Mouse (Mus musculus) hindbrain, embryonic 11.5 days (tissue): ENCODE results near the gene Gm10309. TPM values are rescaled to one million over a fixed set of nuclear protein-coding genes. Genes with fewer than 3 reads are reported as not detected.

Experiments
- ATAC-seq: fragments of 200-750 bp; cut with Nextera tagmentation; 2 replicates; pipeline ENCODE4 v1.8.0; 2017; ENCODE audit warnings: mild to moderate bottlenecking, moderate TSS enrichment, moderate library complexity; ENCODE audit not compliant: low FRiP score
- DNase-seq: peaks from one replicate; pipeline ENCODE4 v3.0.0-alpha.2; 2015; ENCODE audit warnings: low spot score
- H3K27ac ChIP-seq: fragments of 300-500 bp; sonication (generic); 2 replicates; pipeline ENCODE4 v1.5.1; 2014; ENCODE audit warnings: mild to moderate bottlenecking, low read depth, low read length
- H3K27me3 ChIP-seq: fragments of 300-500 bp; sonication (generic); 2 replicates; pipeline ENCODE4 v1.6.1; 2014; ENCODE audit warnings: mild to moderate bottlenecking, low read length, moderate library complexity, mixed read lengths; ENCODE audit not compliant: control insufficient read depth, insufficient read depth
- H3K36me3 ChIP-seq: fragments of 300-500 bp; sonication (generic); 2 replicates; pipeline ENCODE4 v1.6.1; 2014; ENCODE audit warnings: mild to moderate bottlenecking, low read length, moderate library complexity, mixed read lengths; ENCODE audit not compliant: control insufficient read depth, insufficient read depth
- H3K4me1 ChIP-seq: fragments of 300-500 bp; sonication (generic); replicated peaks from 2 replicates; pipeline ENCODE4 v1.6.1; 2014; ENCODE audit warnings: low read length, mixed read lengths; ENCODE audit not compliant: control insufficient read depth, insufficient read depth
- H3K4me2 ChIP-seq: fragments of 300-500 bp; sonication (generic); replicated peaks from 2 replicates; pipeline ENCODE4 v1.6.1; 2014; ENCODE audit warnings: mild to moderate bottlenecking, low read depth, low read length
- H3K4me3 ChIP-seq: fragments of 300-500 bp; sonication (generic); 2 replicates; pipeline ENCODE4 v1.5.1; 2014; ENCODE audit warnings: low read depth, low read length
- H3K9ac ChIP-seq: fragments of 300-500 bp; sonication (generic); 2 replicates; pipeline ENCODE4 v1.6.1; 2014; ENCODE audit warnings: low read depth, low read length
- H3K9me3 ChIP-seq: fragments of 300-500 bp; sonication (generic); 2 replicates; pipeline ENCODE4 v1.6.1; 2016; ENCODE audit warnings: low read length; ENCODE audit not compliant: control insufficient read depth
- WGBS: fragments of 180-500 bp; shearing (Covaris S2); extraction: QIAGEN DNeasy Blood & Tissue Kit; methylation state at CpG from one replicate; pipeline ENCODE4 v1.1.7; 2014; 5-methylcytosine and 5-hydroxymethylcytosine counted together
- polyA plus RNA-seq: library from polyadenylated mRNA; unstranded; fragments of >200 nt; fragmentation: Nextera tagmentation; extraction: Ambion mirVana; gene quantifications from 2 replicates; pipeline ENCODE4 v1.2.1, GENCODE M21; 2014

The Gm10309 gene
- polyA plus RNA-seq, 1 experiment from 2014 or later: 0.25 TPM

DNA sequence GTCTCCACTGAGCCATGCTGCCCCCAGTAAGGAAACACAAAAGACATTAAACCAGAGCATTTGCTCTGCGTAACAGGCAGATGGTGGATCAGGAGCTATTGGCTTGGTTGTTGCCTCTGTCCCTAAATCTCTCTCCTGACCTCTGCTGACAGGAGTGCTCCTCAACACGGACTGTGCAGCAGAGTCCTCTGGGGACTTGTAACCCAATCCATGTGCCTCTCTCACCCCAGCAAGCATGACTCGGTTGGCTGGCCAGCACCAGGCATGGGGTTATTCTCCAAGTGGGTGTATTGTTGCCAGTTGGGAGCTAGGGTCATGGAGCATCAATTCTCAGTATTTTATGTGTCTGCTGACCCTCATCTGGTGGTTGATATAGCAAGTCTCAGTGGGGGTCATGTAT lies 41.7 kb downstream of the Gm10309 start:
- 55% methylated on average over 3 of the region's 3 CpGs for WGBS
- no peaks in the 10 kb centered on the region for H3K27me3 ChIP-seq

DNA sequence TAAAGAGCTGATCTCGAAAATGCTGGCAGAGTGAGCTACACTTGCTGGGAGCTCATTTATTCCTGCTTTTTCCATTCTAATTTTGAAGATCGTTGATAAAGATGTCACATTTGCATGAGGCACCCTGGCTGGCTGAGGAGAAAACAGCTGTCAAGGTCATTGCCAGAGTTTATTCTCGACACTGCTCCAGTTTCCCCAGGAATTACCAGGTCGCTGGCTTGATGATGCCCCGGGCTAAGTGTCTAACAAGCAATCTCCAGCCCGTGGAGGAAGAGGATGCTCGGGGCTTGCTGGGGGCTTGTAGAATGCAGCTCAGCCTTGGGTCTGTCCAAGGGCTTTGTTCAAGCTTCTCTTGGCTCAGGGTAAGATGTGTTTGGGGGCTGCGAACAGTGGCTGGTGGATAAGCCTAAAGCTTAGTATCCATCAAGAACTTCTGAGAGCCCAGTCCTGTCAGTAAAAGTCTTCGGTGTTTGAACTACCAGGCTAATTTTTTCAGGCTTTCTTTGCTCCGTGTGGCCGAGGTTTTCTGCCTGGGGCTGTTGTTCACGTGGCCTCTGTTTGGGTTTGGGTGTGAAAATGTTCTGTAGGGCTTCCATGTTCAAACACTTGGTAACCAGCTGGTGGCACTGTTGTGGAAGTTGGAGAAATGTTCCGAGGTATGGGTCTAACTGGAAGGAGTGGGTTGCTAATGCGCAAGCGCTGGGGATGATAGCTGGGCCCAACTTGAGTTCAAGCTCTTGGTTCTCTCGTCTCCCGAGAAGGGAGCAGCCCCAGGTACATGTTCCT lies 44.2 kb downstream of the Gm10309 start:
- no peak overlapping the region for H3K27ac ChIP-seq
- no peak overlapping the region for H3K4me3 ChIP-seq
- WGBS: 79% methylated on average over 17 of the region's 17 CpGs
- ATAC-seq: no peak
- H3K4me1 ChIP-seq: no peaks in the 10 kb centered on the region; the same call in 1 of the 2 replicates
- H3K9ac ChIP-seq: no peak overlapping the region
- no peaks in the 10 kb centered on the region for H3K36me3 ChIP-seq
- no peak for DNase-seq
- H3K9me3 ChIP-seq: no peaks in the 10 kb centered on the region
- H3K4me2 ChIP-seq: no peak overlapping the region
- no peaks in the 10 kb centered on the region for H3K27me3 ChIP-seq

More for the DNA sequence above, 41.7 kb downstream of the Gm10309 start:
- no peak overlapping the region for H3K9ac ChIP-seq
- H3K4me2 ChIP-seq: no peak overlapping the region
- DNase-seq: no peak
- no peak overlapping the region for H3K4me3 ChIP-seq
- no peak overlapping the region for H3K27ac ChIP-seq
- no peaks in the 10 kb centered on the region; the same call in 1 of the 2 replicates for H3K4me1 ChIP-seq
- ATAC-seq: no peak
- no peaks in the 10 kb centered on the region for H3K9me3 ChIP-seq
- H3K36me3 ChIP-seq: no peaks in the 10 kb centered on the region

DNA sequence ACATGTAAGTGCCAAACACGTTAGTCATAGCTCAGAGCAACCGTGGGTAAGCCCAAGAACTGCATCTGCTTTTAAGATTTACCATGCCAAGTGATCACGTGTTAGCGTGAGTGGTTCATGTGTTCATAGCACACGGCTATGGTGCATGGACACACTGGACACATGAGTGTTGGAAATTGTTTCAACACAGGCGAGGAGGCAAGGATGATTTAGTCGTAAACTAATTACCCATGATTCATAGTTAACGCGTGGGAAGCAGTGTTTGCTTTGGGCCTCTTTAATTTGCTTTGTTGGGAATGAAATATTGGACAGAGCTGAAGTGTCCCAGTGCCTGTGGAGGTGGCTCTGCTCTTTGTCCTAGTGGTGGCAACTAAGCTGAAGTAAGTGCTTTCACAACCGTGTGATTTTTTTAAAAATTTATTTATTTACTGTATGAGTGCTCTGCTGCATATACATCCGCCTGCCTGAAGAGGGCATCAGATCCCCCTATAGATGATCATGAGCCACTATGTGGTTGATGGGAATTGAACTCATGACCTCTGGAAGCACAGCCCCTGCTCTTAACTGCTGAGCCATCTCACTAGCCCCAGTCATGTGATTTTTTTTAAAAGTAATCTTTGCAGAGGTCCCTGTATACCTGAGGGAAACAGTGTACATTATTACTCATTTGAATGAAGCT lies 46.6 kb downstream of the Gm10309 start:
- 82% methylated on average over 11 of the region's 11 CpGs for WGBS
- H3K4me3 ChIP-seq: no peak overlapping the region
- no peak for DNase-seq
- no peaks in the 10 kb centered on the region for H3K36me3 ChIP-seq
- no peak for ATAC-seq
- H3K9me3 ChIP-seq: no peaks in the 10 kb centered on the region
- H3K4me1 ChIP-seq: no peaks in the 10 kb centered on the region
- no peak overlapping the region for H3K9ac ChIP-seq
- H3K4me2 ChIP-seq: no peak overlapping the region
- H3K27me3 ChIP-seq: no peaks in the 10 kb centered on the region
- H3K27ac ChIP-seq: no peak overlapping the region

DNA sequence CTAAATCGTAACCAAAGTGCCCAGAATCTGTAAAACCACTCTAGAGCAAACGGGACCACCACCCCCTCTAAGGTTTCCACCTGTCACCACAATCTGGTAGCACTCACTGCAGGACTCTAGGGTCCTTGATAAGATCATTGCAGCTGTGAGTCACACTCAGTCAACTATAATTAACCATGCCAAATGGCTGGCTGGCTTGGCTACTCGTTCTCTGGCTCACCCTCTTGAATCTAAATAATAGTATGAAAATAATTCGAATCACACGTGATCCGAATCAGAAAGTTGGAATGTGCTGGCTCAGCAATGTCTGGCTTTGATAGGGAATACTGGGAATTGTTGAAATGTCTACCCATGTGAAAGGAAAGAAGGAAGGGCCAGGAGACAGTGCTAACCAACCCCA lies 48.5 kb downstream of the Gm10309 start:
- H3K36me3 ChIP-seq: no peaks in the 10 kb centered on the region
- H3K27ac ChIP-seq: no peak overlapping the region
- H3K9ac ChIP-seq: no peak overlapping the region
- 78% methylated on average over 6 of the region's 6 CpGs for WGBS
- no peaks in the 10 kb centered on the region for H3K4me1 ChIP-seq
- ATAC-seq (no peak), DNase-seq (no peak)
- H3K4me3 ChIP-seq: no peak overlapping the region
- no peak overlapping the region for H3K4me2 ChIP-seq
- no peaks in the 10 kb centered on the region for H3K27me3 ChIP-seq
- H3K9me3 ChIP-seq: no peaks in the 10 kb centered on the region

DNA sequence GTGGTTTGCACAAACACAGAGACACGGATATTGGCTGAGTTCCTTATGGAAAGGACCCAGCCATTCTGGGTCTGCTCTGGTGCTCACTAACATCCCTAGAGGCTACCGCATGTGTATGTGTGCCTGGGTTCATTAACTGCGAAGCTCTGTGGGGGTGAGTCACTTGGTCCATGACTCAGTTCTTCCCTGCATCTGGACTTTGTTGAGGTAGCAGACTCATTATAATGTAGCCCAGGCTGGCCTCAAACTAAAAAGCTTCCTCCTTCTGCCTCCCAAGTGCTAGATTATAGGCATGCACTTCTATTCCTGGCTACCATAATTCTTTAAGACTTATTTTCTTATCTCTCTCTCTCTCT lies 50.7 kb downstream of the Gm10309 start:
- H3K4me1 ChIP-seq: no peaks in the 10 kb centered on the region
- no peaks in the 10 kb centered on the region for H3K36me3 ChIP-seq
- no peaks in the 10 kb centered on the region for H3K27me3 ChIP-seq
- no peak for DNase-seq
- 91% methylated on average over 3 of the region's 3 CpGs for WGBS
- no peaks in the 10 kb centered on the region for H3K9me3 ChIP-seq
- H3K4me2 ChIP-seq: no peak overlapping the region
- no peak overlapping the region for H3K4me3 ChIP-seq
- no peak for ATAC-seq
- no peak overlapping the region for H3K9ac ChIP-seq
- H3K27ac ChIP-seq: no peak overlapping the region

DNA sequence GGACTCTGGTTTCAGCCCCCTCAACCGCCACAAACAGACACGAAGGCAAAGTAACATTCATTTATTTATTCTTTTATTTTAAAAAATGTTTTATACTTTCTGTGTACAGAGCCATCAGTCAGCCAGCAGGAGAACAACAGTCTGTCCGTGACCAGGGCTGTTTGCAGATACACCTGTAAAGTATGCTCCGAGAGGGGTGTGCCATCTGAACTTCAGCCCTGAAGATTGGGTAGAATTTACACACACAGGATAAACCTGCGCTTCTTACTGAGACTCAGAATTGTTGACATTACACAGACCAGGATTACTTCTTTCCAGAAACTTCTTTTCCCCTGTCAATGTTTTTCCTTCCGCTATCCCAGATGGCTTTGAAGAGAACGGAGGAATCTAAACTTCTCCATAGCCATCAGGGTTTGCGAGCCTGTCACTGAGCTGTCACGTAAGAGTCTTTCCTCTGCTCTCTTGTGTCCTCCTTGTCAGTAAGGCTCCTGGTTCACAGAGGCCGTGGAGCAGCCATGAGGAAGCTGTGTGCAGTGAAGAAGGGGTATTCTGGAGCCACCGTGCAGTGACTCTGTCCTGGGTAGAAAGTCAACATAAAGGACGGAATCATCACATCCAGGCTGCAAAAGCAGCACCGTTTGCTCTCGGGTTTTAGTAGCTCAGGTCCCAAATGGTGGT lies 51.2 kb downstream of the Gm10309 start:
- no peak overlapping the region for H3K4me2 ChIP-seq
- no peaks in the 10 kb centered on the region for H3K4me1 ChIP-seq
- no peak for ATAC-seq
- H3K4me3 ChIP-seq: no peak overlapping the region
- no peaks in the 10 kb centered on the region for H3K27me3 ChIP-seq
- DNase-seq: no peak
- no peaks in the 10 kb centered on the region for H3K36me3 ChIP-seq
- no peak overlapping the region for H3K27ac ChIP-seq
- whole genome bisulfite sequencing: 91% methylated on average over 14 of the region's 14 CpGs
- no peak overlapping the region for H3K9ac ChIP-seq
- no peaks in the 10 kb centered on the region for H3K9me3 ChIP-seq

DNA sequence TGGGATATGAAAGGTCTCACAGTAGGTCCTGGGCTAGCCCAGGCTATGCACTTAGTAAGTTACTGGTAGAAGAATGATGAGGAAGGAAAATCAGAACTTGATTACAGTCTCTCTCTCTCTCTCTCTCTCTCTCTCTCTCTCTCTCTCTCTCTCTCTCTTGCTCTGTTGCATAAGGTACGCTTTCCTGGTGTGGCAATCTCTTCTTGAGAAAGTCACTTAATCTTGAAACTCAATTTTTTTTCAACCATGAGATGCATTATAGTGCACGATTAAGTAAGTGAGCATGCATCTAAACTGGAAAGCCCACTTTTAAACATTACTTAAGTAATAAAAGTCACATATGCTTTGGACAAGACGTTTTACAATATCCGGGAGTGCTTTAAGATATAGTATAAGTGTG lies 52.1 kb downstream of the Gm10309 start:
- Histone ChIP-seq H3K27ac (no peak overlapping the region), H3K4me3 (no peak overlapping the region), H3K9ac (no peak overlapping the region), H3K4me1 (no peaks in the 10 kb centered on the region), H3K4me2 (no peak overlapping the region), H3K9me3 (no peaks in the 10 kb centered on the region), H3K27me3 (no peaks in the 10 kb centered on the region), H3K36me3 (no peaks in the 10 kb centered on the region)
- no peak for DNase-seq
- ATAC-seq: no peak
- WGBS: 92% methylated on average over 4 of the region's 4 CpGs
